Mouse (Mus musculus) large intestine, adult 2 months (tissue): ENCODE measurements at regions not wholly inside any gene's neighbourhood (a gene's known extent, or its start where the extent isn't known, plus 50 kb on each side); places are given as distances from the start of the nearest gene placed in this dataset.

ENCODE experiments used
- DNase-seq: peaks from one replicate; pipeline ENCODE4 v3.0.0-alpha.2; 2012; ENCODE audit warnings: low read depth, low spot score
- WGBS: fragments of 180-500 bp; shearing (Covaris S2); methylation state at CpG from one replicate; pipeline ENCODE4 v1.1.7; 2018; 5-methylcytosine and 5-hydroxymethylcytosine counted together

DNA sequence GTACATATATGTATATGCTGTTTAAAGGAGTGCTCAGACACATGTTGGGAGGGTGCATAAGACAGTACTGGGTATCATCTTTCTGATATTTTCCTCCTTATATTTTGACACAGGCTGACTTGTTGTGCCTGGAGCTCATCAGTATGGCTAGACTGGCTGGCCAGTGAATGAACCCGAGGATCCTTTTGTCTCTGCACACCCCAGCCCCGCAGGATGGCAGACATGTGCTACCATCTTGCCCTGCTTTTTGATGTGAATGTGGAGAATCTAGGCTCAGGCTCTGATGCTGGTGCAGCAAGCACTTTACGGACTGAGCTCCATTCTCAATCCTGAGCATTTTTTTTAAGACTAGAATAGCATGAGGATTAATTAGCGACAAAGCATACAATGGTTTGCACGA is 332.4 kb upstream of the Sox9 start:
- DNase-seq = no peak
- WGBS = 74% methylated on average over 5 of the region's 5 CpGs

DNA sequence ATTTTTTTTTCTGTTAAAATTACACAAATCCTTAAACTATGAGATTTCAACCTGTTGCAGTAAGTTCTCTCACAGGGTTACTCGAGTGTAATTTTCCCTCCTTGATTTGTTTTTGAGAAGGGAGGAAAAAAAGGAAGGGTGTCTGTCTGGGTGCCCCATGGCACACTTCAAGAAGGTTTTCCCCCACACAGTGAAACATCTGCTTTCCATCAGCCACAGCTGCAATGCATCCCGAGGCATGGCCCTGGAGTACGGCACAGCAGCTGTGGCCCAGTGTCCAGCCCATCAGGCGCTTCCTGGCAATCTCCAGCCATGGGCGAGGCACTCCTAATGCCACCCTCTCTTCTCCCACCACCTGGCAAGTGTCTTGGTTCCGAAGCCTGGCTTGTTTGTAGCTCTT is 331.8 kb upstream of the Sox9 start:
- WGBS = 56% methylated on average over 6 of the region's 6 CpGs

DNA sequence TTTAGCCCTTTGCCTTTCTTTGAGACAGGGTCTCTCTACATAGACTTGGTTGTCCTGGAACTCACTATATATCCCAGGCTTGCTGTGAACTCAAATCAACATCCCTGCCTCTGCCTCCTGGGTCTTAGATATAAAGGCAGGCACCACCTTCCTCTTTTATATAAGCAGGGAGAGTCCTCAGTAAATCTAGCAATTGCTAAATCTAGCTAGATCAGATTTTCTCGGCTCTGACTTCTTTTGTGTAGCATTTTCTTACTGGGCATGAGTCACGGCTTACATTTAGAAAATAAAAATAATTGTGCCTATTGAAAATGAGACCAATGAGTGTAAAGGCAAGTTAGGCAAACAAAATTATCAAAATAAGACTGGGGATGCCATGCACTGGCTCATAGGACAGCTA is 323.9 kb upstream of the Sox9 start:
- 86% methylated on average over 2 of the region's 2 CpGs for WGBS

More for the DNA sequence above, 331.8 kb upstream of the Sox9 start:
- no peak for DNase-seq

DNA sequence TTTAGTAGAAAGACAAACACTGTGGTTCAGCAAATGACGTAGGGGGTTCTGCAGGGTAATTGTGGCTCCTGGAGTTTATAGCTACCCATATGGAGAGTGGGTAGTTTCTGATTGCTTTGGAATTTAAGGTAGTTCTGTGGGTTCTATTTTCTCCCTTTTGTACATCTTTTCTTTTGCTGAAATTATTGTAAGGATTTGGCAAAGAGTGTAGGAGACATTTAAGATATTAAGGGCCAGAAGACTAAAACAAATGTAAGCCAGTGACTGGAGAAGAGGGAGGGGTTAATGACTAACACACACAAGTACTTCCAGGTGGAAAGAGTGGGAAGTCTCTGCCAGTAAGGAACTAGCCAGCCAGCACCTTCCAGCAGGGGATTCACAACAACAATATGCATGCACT is 318.9 kb upstream of the Sox9 start:
- WGBS = 82% methylated on average over 1 of the region's 1 CpGs
- no peak for DNase-seq

More for the DNA sequence above, 323.9 kb upstream of the Sox9 start:
- DNase-seq = no peak

DNA sequence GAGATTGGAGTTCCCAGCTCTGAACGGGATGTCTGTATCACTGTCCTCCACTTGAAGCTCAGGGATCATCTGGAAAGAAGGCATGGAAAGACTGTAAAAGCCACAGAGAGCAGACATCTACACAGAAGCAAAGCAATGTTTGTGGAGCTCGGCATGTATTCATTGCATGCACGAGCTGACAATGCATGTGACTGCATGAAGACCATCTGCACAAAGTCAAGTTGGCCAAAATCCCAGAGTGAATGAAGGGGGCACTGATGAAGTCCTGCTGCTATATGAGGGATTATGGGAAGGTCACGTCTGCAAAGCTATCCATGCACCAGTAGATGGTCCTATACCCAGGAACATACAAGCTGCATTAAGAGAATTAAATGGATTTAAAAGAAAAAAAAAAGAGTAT is 317.6 kb upstream of the Sox9 start:
- DNase-seq = no peak
- WGBS = 84% methylated on average over 4 of the region's 4 CpGs

DNA sequence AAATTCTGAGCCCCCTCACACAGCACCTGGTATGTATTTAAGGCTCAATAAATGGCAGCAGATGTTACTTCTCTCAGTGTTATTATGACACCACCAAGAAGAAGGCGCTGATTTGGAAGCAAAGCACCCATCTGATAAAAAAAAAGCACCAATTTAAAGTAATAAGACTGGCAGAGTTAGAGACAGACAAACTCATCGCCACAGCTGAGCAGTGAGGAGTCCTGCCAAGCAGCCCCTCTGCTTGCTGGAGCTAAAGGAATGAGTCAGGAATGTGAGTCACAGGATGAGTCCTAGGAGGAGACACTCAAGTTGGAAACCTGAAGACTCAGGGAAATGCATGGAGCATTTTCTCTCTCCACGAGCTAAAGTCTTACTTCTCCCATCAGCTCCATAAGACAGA is 311.7 kb upstream of the Sox9 start:
- 68% methylated on average over 3 of the region's 3 CpGs for WGBS
- DNase-seq = no peak

DNA sequence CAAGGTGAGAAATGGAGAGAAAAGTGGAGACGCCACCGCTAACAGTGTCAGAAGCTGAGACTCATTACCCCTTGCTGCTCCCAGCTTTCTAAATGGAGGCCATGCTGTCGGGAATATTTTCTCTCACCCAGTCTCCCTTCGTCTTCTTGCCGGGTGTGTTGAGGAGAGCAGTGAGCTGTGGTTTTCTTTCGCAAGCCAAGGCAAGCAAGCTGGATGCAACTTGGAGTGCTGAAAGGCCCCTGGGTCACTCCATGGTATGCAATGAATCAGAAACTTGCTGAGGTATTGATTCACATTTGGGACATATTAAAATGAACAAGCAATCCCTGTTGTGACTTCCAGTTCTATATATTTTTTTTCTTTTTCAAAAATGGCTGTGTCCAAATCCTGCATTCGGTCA is 308.8 kb upstream of the Sox9 start:
- no peak for DNase-seq
- 85% methylated on average over 7 of the region's 7 CpGs for WGBS

DNA sequence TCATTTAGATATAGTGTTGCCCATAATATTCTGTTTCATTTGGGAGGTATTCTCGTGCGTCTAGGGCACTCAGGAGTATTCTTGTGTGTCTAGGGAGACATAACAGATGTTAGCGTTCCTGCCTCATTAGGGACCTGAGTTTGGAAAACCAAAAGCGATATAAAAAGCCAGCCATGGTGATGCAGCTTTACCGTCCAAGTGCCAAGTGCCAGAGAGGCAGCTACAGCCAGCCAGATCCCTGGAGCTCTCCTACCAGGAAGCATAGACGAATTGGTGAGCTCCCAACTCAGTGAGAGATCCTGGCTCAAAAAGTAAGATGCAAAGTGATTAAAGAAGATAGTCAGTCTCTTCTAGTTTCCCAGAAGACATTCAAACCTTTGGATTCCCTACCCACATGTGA is 308.3 kb upstream of the Sox9 start:
- DNase-seq = no peak
- WGBS = 81% methylated on average over 6 of the region's 6 CpGs

DNA sequence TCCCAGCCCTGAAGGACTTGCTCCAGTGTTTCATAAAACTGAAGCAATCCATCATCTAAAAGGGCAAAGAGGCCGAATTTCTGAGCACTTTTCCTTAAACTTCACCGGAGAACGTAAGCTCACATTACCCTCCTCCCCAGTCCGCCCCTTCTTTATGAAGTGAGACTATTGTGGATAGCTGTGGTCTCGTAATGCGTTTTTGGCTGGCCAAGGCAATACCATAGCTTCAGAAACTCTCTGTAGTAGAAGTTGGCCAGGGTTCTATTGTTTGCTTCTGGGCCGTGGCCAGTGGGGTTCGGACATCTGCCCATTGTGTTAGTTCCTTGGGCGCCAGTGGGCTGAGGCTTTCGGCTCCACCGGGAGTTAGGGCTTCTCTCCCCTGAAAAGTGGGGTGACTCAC is 301.7 kb upstream of the Sox9 start:
- DNase-seq = no peak
- 75% methylated on average over 11 of the region's 11 CpGs for WGBS

DNA sequence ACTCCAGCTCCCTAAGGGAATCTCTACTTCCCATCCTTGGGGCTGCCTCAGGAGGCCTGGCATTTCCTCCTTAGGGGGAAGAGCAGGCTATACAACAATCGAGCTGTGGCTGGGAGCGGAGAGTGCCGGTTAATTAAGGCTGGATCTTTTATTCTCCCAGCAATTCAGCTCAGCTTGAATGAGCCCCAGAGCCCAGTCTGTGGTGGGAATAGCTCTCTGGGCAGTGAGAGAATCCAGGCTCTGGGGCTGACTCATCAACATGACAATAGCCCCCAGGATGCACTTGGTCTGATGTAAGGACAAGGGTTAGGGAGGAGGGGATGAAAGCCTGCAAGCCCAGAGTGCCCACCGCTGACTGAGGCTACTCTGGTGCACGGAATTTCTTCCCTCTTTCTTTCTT is 280.2 kb upstream of the Sox9 start:
- DNase-seq = no peak
- 51% methylated on average over 5 of the region's 5 CpGs for WGBS

DNA sequence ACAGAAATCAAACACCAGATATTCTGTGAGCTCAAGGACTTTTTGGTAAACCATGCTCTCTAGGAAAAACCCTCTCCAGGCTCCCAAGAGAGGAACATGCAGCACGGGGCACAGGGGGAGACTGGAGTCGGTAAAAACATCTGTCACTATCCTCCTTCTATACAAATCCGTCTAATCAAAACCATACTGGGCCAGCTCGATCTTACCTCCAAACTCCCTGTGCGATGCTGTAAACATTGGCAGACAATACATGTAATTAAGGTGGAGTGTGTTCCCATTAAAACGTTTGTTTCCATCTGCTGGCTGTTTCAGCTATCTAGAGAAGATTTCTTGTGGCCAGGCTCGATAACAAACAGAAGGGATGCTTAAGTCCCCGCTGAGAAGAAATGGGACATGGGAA is 262.9 kb upstream of the Sox9 start:
- WGBS = 62% methylated on average over 8 of the region's 8 CpGs
- no peak for DNase-seq

DNA sequence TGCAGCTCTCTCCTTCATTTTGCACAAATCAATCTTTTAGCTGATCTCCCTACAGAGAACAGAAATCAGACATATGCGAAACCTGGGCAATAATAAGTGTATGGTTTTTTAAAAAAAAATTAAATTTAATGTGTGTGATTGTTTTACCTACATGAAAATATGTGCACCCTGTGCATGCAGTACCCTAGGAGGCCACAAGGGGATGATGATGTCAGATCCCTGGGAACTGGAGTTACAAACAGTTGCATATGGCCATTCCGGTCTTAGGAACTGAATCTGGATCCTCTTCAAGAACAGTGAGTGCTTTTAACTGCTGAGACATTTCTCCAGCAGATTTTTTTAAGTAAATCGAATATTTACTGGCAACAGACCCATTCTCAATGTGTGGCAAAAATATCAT is 257.0 kb upstream of the Sox9 start:
- WGBS = 91% methylated on average over 3 of the region's 3 CpGs
- no peak for DNase-seq

DNA sequence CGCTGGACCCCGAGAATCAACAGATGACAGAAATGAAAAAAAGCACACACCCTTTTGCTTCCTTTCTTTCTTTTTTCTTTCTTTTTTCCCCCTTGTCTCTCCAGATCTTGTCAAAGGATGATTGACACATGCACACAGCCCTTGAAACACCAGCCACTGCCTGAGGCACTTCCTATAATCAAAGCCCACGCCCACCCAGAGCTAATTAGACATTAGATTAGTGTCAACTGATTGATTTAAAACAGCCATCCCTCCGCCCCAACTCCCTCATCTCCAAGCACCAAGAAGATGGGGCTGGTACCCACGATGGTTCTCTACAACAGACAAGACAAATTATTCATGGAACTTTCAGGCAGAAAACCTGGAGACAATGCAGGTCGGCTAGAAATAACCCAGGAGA is 239.5 kb upstream of the Sox9 start:
- no peak for DNase-seq
- 61% methylated on average over 6 of the region's 6 CpGs for WGBS

DNA sequence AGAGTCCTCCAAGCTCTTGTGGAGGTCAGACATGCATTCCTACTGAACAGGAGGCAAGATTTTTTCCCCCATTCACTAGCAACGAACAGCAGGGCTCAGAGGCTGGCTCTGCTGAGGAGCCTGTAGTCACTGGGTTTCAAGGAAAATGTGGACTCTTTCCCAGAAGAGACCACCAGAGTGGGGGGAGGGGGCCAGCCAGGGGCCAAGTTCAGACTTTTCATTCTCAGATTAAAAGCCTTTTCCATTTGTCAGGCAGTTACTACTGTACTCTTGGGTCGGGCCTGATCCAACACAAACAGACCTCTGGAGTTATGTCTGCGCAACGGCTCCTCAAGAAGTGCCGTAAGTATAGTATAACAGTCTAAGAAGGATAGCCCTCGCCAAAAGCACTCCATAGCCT is 238.6 kb upstream of the Sox9 start:
- WGBS = 78% methylated on average over 6 of the region's 6 CpGs
- DNase-seq = no peak

DNA sequence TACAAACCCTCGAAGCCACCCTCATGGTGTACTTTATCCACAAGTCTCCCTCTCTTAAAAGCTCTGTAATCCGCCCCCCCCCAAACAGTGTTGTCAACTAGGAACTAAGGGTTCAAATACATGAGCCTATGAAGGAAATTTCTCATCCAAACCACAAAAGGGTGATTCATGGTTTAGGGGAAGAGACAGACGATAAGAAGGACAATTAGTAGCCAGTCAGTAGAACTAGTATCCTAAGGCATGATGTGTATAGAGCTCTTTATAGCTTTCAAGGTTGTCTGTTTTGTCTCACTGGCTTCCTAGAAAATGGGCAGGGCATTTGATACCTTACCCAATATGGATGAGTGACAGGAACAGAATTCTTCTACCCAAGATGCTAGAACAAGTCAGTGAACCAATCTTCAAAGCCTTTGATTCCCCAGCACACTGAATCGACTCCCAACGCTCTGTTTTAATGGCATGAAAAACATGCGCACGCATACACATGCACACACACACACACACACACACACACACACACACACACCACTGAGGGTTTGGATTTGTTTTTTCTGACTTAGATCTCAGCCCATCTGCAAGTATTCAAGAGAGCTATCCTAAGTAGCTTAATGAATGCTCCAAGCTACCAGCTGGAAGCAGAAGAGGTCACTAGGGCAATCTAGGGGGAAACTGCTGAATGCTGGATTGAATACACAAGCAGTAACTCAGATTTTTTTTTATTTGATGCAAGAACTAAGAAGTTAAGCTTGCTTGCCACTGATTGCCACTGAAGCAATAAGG is 236.6 kb upstream of the Sox9 start:
- 79% methylated on average over 7 of the region's 7 CpGs for WGBS
- no peak for DNase-seq

DNA sequence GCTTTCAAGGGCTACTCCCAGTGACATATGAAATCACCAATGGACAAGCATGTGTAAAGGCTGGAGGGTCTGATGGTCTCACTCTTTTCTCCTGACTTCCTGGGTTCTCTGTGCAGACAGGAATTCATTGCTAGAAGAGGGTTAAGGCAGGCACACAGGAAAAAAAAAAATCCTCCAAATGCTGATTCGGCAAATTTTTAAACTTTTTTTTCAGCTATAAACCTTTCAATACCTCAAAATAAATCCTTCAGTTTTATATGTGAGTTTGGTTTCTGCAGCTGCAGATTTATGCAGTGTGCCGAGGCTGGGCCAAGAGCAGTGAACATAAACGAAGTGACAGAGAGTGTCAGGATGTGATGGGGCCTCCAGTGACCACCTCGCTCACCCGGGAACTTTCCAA is 235.9 kb upstream of the Sox9 start:
- 75% methylated on average over 5 of the region's 5 CpGs for WGBS
- DNase-seq = no peak

DNA sequence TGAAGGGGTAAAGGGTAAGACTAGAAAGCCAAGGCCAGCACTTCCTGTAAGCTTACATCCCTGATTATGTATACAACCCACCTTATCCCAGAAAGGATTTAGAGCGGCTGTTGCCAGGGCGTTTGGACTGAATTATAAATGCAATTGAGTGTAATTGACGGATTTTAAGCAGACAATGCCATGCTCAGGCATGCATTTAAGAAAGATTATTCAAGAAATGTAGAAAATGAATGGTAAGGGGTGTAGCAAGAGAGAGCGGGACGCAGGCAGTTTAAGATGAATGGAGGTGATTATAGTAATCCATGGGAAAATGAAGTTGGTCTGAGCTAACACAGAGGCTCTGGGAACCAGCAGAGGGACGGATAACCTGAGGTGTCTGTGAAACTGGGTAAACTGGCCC is 229.2 kb upstream of the Sox9 start:
- 92% methylated on average over 6 of the region's 6 CpGs for WGBS

DNA sequence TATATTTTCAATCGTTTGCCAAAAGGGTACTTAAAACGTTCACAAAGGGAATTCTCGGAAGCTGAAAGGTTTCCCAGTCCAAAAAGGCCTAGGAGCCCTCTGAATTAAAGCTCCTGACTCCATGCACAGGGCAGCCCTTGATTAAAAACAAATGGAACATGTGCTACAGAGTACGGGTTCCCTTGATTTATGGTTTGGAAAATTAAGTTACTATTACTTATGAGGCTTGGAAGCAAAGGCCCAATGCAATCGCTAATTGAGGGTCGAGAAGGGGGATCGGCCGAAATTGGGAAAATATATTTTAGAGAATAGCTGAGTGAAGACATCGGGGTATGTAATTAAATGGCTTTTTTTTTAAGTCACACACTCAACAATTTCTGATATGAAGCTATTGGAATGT is 219.0 kb upstream of the Sox9 start:
- WGBS = 90% methylated on average over 9 of the region's 9 CpGs
- DNase-seq = no peak

More for the DNA sequence above, 229.2 kb upstream of the Sox9 start:
- no peak for DNase-seq

DNA sequence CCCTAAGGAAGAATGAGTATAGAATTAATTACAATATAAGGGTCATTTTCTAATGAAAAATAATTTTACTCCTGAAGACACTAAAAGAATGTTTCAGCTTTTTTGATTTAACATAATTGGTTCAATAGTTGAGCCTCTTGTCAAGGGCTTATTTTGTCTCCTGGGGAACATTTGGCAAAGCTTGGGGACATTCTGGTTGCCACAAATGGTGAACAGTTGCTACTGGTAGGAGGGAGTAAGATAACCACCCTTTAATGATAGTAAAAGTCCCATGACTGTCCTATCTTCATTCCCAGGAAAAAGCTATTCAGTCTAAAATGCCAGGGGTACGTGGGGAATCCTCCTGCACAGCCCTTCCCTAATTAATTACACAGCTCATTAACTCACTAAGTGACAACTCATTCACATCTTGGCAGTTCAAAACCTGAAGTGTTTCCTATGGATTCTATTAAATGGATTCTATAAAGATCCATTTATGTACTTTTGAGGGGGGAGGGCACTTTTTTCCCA is 217.3 kb upstream of the Sox9 start:
- DNase-seq = no peak
- 63% methylated on average over 1 of the region's 1 CpGs for WGBS

DNA sequence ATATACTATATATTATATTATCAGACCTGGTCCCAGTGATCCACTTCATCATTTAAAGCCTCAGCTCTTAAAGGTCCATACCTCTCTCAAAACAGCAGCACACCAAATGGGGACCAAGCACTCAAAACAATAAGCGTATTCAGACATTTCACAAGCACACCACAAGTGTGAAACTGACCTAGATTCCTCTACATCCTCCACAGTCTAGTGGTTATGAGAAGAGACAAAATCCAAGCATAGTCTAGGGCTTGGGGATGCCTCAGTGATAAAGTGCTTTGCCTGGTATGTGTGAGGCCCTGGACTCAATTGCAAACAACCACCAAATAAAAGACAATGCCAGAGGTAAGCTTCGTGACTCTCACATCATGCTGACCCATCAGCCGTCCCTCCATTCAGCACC is 216.0 kb upstream of the Sox9 start:
- WGBS = 94% methylated on average over 3 of the region's 3 CpGs
- no peak for DNase-seq

DNA sequence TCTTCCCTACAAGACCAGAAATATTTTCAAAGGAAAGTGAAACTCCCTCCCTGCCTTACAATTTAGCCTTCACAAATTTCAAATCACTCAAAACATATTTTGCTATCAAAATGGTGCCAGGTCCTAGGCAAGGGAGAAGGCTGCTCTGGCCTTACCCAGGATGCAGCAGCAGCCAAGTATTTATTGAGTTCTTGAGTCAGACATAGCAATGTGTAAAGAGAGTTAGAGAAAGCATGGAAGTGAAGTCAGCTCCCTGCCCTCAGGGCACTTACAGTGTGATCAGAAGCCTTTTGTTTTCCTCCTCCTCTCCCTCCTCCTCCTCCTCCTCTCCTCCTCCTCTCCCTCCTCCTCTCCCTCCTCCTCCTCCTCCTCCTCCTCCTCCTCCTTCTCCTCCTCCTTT is 194.6 kb upstream of the Sox9 start:
- DNase-seq = no peak

DNA sequence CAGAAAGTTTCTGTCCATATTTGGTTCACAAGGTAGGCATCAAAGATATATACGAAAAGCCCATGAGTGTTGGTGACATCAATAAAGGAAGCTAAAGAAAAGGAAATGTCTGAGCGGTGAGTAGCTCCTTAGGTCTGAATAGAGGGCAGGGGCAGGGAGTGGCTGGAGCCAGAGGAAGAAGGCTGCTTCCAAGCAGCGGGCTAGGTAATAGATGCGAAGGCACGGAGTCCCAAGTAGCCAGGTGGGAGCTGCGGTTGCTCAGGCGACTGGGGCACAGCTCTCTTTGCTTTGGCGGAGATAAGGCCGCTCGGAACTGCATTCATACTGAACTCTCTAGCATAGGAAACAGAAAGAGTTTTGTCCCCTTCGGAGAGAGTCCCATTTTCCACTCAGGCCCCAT is 193.9 kb upstream of the Sox9 start:
- 63% methylated on average over 11 of the region's 11 CpGs for WGBS
- DNase-seq = no peak
